Mouse (Mus musculus) bone marrow, adult 2 months (tissue): Measurements from ENCODE around the gene Gpr146.

Source experiments
- CTCF ChIP-seq: fragments of 200-500 bp; IDR thresholded peaks from 2 replicates; pipeline ENCODE4 v1.5.1; 2011; ENCODE audit warnings: low read length, control low read depth; ENCODE audit not compliant: control insufficient read depth, insufficient read depth
- POLR2A ChIP-seq: fragments of 200-500 bp; IDR thresholded peaks from 2 replicates; pipeline ENCODE4 v1.6.1; 2011; ENCODE audit warnings: low read depth, mild to moderate bottlenecking, control low read depth, low read length, borderline replicate concordance; ENCODE audit not compliant: control insufficient read depth

- TF ChIP-seq POLR2A (no peak), CTCF (no peak)
Observed at GRCm38 (mm10) chr5:139338891-139339290, 38.6 kb upstream of the Gpr146 start.
